Mouse (Mus musculus) large intestine, adult 2 months (tissue): ENCODE results near the gene Vmn2r23. TPM values are rescaled to one million over a fixed set of nuclear protein-coding genes. Genes with fewer than 3 reads are reported as not detected.
"Not testable (repeated sequence)": the region's sequence is repeated elsewhere in the genome, so short reads cannot be mapped to it uniquely, and the experiment has no call there.

ENCODE experiments used
- DNase-seq: peaks from one replicate; pipeline ENCODE4 v3.0.0-alpha.2; 2012; ENCODE audit warnings: low read depth, low spot score
- WGBS: fragments of 180-500 bp; shearing (Covaris S2); methylation state at CpG from one replicate; pipeline ENCODE4 v1.1.7; 2018; 5-methylcytosine and 5-hydroxymethylcytosine counted together
- polyA plus RNA-seq: library from polyadenylated mRNA; depleted of rRNA; stranded (reverse); fragments of >200 nt; gene quantifications from 2 replicates; pipeline ENCODE4 v1.2.3, GENCODE M21; 2012; rRNA removed

Gene Vmn2r23
- not detected in 2 replicates for polyA plus RNA-seq

DNA sequence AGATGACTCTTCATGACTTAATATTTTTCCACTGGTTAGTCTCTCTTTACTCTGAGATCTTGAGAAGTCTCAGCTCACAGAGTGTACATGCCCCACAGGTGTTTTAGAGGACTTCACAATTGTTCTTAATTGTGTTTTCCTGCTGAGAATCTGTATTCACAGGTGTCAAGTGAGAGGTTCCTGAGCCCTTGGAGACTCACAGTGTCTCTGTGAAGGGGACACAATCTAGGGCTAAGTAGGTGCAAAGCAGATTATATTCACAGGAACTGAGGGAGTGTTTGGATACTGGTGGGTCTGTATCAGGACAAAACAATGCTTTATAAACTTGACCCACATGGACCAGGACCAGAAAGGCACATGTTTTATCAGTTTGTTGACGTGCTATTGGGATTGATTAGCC is at the start of gene Vmn2r23:
Gene Vmn2r23, plus strand, starts transcription at position 301 of the 400 bp plus-strand sequence.
- 48% methylated on average over 1 of the region's 1 CpGs for WGBS
- no peak for DNase-seq

DNA sequence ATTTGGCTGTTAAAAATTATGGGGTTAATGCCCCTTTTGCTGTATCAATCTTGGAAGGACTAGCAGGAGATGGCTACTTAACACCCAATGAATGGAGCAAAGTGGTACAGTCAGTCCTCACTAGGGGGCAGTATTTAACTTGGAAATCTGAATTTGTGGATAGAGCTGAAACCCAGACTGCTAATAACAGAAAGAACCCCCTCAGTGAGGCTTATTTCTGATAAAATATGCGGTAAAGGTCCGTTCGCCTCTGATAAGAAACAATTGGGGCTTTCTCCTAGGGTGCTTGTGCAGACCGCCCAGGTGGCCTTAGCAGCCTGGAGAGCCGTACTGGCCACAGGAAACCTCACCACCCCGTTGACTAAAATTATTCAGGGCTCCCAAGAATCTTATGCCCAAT is 45.4 kb upstream of the Vmn2r23 start:
- WGBS: 68% methylated on average over 6 of the region's 6 CpGs
- DNase-seq: no peak

DNA sequence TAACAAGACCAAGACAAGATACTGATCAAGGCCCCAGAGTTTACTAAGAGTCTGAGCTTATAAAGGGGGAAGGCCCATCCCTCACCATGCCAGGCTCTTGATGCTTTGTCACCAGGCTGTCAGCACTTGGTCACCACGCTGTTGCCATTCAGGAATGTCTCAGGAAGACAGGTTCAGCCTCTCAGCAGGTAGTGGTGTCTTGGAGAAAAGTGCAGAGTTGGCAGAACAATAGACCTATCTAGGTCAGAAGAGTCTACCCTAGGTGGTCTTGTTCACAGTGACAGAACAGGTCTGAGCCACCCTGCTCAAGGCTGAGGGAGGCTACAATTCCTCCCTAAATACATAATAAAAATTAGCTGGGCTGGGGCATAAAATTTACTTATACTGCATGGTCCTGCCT is 5.8 kb upstream of the Vmn2r23 start:
- WGBS: 53% methylated on average over 1 of the region's 1 CpGs
- DNase-seq: not testable (repeated sequence)

- no peak for DNase-seq
These were observed 5.3 kb upstream of the Vmn2r23 start for GRCm38 (mm10) chr6:123697213-123697612.

GRCm38 (mm10) chr6:123770031-123770430 is 67.6 kb downstream of the Vmn2r23 start:
- 70% methylated on average over 3 of the region's 3 CpGs for WGBS
- no peak for DNase-seq

DNA sequence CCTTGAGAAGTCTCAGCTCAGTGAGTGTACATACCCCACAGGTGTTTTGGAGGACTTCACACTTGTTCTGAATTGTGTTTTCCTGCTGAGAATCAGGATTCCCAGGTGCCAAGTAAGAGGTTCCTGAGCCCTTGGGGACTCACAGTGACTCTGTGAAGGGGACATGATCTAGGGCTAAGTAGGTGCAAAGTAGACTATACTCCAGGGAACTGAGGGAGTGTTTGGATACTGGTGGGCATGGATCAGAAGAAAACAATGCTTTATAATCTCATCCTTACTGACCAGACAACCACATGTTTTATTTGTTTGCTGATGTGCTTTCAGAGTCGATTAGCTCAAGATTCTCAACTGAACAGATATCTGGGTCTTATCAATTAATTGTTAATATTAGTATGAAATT is 76.1 kb downstream of the Vmn2r23 start, which contains the start of gene Vmn2r24:
Gene Vmn2r24, plus strand, starts transcription at position 301 of the 400 bp plus-strand sequence.
- 50% methylated on average over 1 of the region's 1 CpGs for WGBS
- no peak for DNase-seq

GRCm38 (mm10) chr6:123784857-123785256 is 82.4 kb downstream of the Vmn2r23 start:
- WGBS: 65% methylated on average over 2 of the region's 2 CpGs
- no peak for DNase-seq

DNA sequence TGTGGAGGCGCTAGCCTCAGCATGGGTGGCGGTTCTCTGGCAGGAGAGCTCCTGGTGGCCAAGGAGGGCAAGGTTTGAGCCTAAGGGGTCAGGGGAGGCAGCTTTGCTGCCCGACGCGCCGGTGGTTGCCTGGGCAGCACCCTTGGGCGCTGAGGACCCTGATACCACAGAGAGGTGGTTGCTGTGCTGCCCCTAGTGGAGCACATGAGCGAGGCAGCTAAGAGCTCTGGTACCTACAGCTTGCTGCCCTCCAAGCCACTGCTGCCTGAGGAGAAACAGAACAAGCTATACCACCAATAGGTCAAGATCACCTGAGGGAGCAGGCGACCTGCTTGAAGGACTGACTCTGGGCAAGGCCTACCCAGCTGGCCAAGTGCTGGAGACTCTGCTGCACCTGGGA is 91.3 kb downstream of the Vmn2r23 start:
- WGBS: 38% methylated on average over 9 of the region's 9 CpGs

More for the DNA sequence above, 91.3 kb downstream of the Vmn2r23 start:
- no peak for DNase-seq

Other genes starting within 250 kb of the Vmn2r23 start
- gene Vmn2r21, start 169.3 kb upstream of the Vmn2r23 start, polyA plus RNA-seq: not detected in 2 replicates
- gene Vmn2r22, start 51.9 kb upstream of the Vmn2r23 start, polyA plus RNA-seq: not detected in 2 replicates
- gene Vmn2r24, start 76.2 kb downstream of the Vmn2r23 start, polyA plus RNA-seq: not detected in 2 replicates
- gene Vmn2r25, start 150.8 kb downstream of the Vmn2r23 start, polyA plus RNA-seq: not detected in 2 replicates